Mouse (Mus musculus): ENCODE measurements at regions not wholly inside any gene's neighbourhood (a gene's known extent, or its start where the extent isn't known, plus 50 kb on each side); places are given as distances from the start of the nearest gene placed in this dataset.

- H3K27ac ChIP-seq (ENCODE audit: low read length): no peak overlapping the region
- WGBS: 59% methylated on average over 1 of the region's 1 CpGs
- H3K4me3 ChIP-seq (ENCODE audit: low read depth, low read length): no peak overlapping the region
- H3K4me1 ChIP-seq (ENCODE audit: control insufficient read depth, insufficient read depth, low read length): no peaks in the 10 kb centered on the region
- no peak overlapping the region for H3K4me2 ChIP-seq (replicated peaks; ENCODE audit: low read depth, low read length)
- no peak for ATAC-seq (ENCODE audit: insufficient number of reproducible peaks, insufficient read depth, low FRiP score, low read depth)
- H3K9ac ChIP-seq (replicated peaks; ENCODE audit: low read depth, low read length): no peak overlapping the region
- H3K27me3 ChIP-seq (ENCODE audit: control insufficient read depth, insufficient read depth, low read length): no peaks in the 10 kb centered on the region
- no peaks in the 10 kb centered on the region for H3K9me3 ChIP-seq (ENCODE audit: control insufficient read depth, low read depth, low read length)
- H3K36me3 ChIP-seq (ENCODE audit: control insufficient read depth, insufficient read depth, low read length): no peaks in the 10 kb centered on the region
Measured at GRCm38 (mm10) chr14:72300026-72300425, 191.6 kb downstream of the Gm9195 start.

- Histone ChIP-seq H3K4me3 (ENCODE audit: low read depth, low read length) (no peak overlapping the region), H3K27me3 (ENCODE audit: control insufficient read depth, insufficient read depth, low read length) (no peaks in the 10 kb centered on the region), H3K27ac (ENCODE audit: low read length) (no peak overlapping the region), H3K9ac (replicated peaks; ENCODE audit: low read depth, low read length) (no peak overlapping the region), H3K9me3 (ENCODE audit: control insufficient read depth, low read depth, low read length) (no peaks in the 10 kb centered on the region), H3K36me3 (ENCODE audit: control insufficient read depth, insufficient read depth, low read length) (no peaks in the 10 kb centered on the region), H3K4me1 (ENCODE audit: control insufficient read depth, insufficient read depth, low read length) (no peaks in the 10 kb centered on the region), H3K4me2 (replicated peaks; ENCODE audit: low read depth, low read length) (no peak overlapping the region)
- ATAC-seq (ENCODE audit: insufficient number of reproducible peaks, insufficient read depth, low FRiP score, low read depth): no peak
- 13% methylated on average over 6 of the region's 6 CpGs for WGBS
Measured at GRCm38 (mm10) chr14:72294631-72295030, 197.0 kb downstream of the Gm9195 start.

GRCm38 (mm10) chr14:72293677-72294387 lies 197.8 kb downstream of the Gm9195 start:
- H3K36me3 ChIP-seq (ENCODE audit: control insufficient read depth, insufficient read depth, low read length): no peaks in the 10 kb centered on the region
- H3K4me2 ChIP-seq (replicated peaks; ENCODE audit: low read depth, low read length): no peak overlapping the region
- H3K4me1 ChIP-seq (ENCODE audit: control insufficient read depth, insufficient read depth, low read length): no peaks in the 10 kb centered on the region
- 67% methylated on average over 9 of the region's 9 CpGs for WGBS
- no peaks in the 10 kb centered on the region for H3K27me3 ChIP-seq (ENCODE audit: control insufficient read depth, insufficient read depth, low read length)
- ATAC-seq (ENCODE audit: insufficient number of reproducible peaks, insufficient read depth, low FRiP score, low read depth): peak; percentile 49; the same call in 1 of the 2 replicates
- H3K9me3 ChIP-seq (ENCODE audit: control insufficient read depth, low read depth, low read length): no peaks in the 10 kb centered on the region
- no peak overlapping the region for H3K27ac ChIP-seq (ENCODE audit: low read length)
- no peak overlapping the region for H3K4me3 ChIP-seq (ENCODE audit: low read depth, low read length)
- no peak overlapping the region for H3K9ac ChIP-seq (replicated peaks; ENCODE audit: low read depth, low read length)

GRCm38 (mm10) chr14:72292656-72293299 lies 198.9 kb downstream of the Gm9195 start:
- H3K27ac ChIP-seq (ENCODE audit: low read length): no peak overlapping the region

GRCm38 (mm10) chr14:72277309-72277708 lies 214.3 kb downstream of the Gm9195 start:
- no peak for ATAC-seq (ENCODE audit: insufficient number of reproducible peaks, insufficient read depth, low FRiP score, low read depth)
- Histone ChIP-seq H3K4me3 (ENCODE audit: low read depth, low read length) (no peak overlapping the region), H3K9ac (replicated peaks; ENCODE audit: low read depth, low read length) (no peak overlapping the region), H3K4me1 (ENCODE audit: control insufficient read depth, insufficient read depth, low read length) (no peaks in the 10 kb centered on the region), H3K9me3 (ENCODE audit: control insufficient read depth, low read depth, low read length) (no peaks in the 10 kb centered on the region), H3K27me3 (ENCODE audit: control insufficient read depth, insufficient read depth, low read length) (no peaks in the 10 kb centered on the region), H3K4me2 (replicated peaks; ENCODE audit: low read depth, low read length) (no peak overlapping the region), H3K36me3 (ENCODE audit: control insufficient read depth, insufficient read depth, low read length) (no peaks in the 10 kb centered on the region), H3K27ac (ENCODE audit: low read length) (no peak overlapping the region)
- WGBS: 79% methylated on average over 4 of the region's 4 CpGs

More at GRCm38 (mm10) chr14:72292656-72293299, 198.9 kb downstream of the Gm9195 start:
- WGBS: 80% methylated on average over 7 of the region's 7 CpGs
- H3K36me3 ChIP-seq (ENCODE audit: control insufficient read depth, insufficient read depth, low read length): no peaks in the 10 kb centered on the region
- H3K27me3 ChIP-seq (ENCODE audit: control insufficient read depth, insufficient read depth, low read length): no peaks in the 10 kb centered on the region
- no peaks in the 10 kb centered on the region for H3K4me1 ChIP-seq (ENCODE audit: control insufficient read depth, insufficient read depth, low read length)
- ATAC-seq (ENCODE audit: insufficient number of reproducible peaks, insufficient read depth, low FRiP score, low read depth): no peak
- H3K4me3 ChIP-seq (ENCODE audit: low read depth, low read length): no peak overlapping the region
- no peak overlapping the region for H3K4me2 ChIP-seq (replicated peaks; ENCODE audit: low read depth, low read length)
- no peaks in the 10 kb centered on the region for H3K9me3 ChIP-seq (ENCODE audit: control insufficient read depth, low read depth, low read length)
- H3K9ac ChIP-seq (replicated peaks; ENCODE audit: low read depth, low read length): no peak overlapping the region

GRCm38 (mm10) chr14:72259255-72259654 lies 232.4 kb downstream of the Gm9195 start:
- no peaks in the 10 kb centered on the region for H3K9me3 ChIP-seq (ENCODE audit: control insufficient read depth, low read depth, low read length)
- WGBS: 39% methylated on average over 2 of the region's 2 CpGs
- no peak overlapping the region for H3K4me2 ChIP-seq (replicated peaks; ENCODE audit: low read depth, low read length)
- no peak for ATAC-seq (ENCODE audit: insufficient number of reproducible peaks, insufficient read depth, low FRiP score, low read depth)
- H3K9ac ChIP-seq (replicated peaks; ENCODE audit: low read depth, low read length): no peak overlapping the region
- no peak overlapping the region for H3K4me3 ChIP-seq (ENCODE audit: low read depth, low read length)
- H3K27me3 ChIP-seq (ENCODE audit: control insufficient read depth, insufficient read depth, low read length): no peaks in the 10 kb centered on the region
- H3K36me3 ChIP-seq (ENCODE audit: control insufficient read depth, insufficient read depth, low read length): no peaks in the 10 kb centered on the region
- no peak overlapping the region for H3K27ac ChIP-seq (ENCODE audit: low read length)
- no peaks in the 10 kb centered on the region for H3K4me1 ChIP-seq (ENCODE audit: control insufficient read depth, insufficient read depth, low read length)

GRCm38 (mm10) chr14:72241872-72242271 lies 249.8 kb downstream of the Gm9195 start:
- Histone ChIP-seq H3K4me2 (replicated peaks; ENCODE audit: low read depth, low read length) (no peak overlapping the region), H3K27me3 (ENCODE audit: control insufficient read depth, insufficient read depth, low read length) (no peaks in the 10 kb centered on the region), H3K27ac (ENCODE audit: low read length) (no peak overlapping the region), H3K4me1 (ENCODE audit: control insufficient read depth, insufficient read depth, low read length) (no peaks in the 10 kb centered on the region), H3K9me3 (ENCODE audit: control insufficient read depth, low read depth, low read length) (no peaks in the 10 kb centered on the region), H3K36me3 (ENCODE audit: control insufficient read depth, insufficient read depth, low read length) (no peaks in the 10 kb centered on the region), H3K4me3 (ENCODE audit: low read depth, low read length) (no peak overlapping the region), H3K9ac (replicated peaks; ENCODE audit: low read depth, low read length) (no peak overlapping the region)
- no peak for ATAC-seq (ENCODE audit: insufficient number of reproducible peaks, insufficient read depth, low FRiP score, low read depth)
- WGBS: 79% methylated on average over 4 of the region's 4 CpGs

GRCm38 (mm10) chr14:72240272-72240671 lies 251.4 kb downstream of the Gm9195 start:
- H3K9me3 ChIP-seq (ENCODE audit: control insufficient read depth, low read depth, low read length): no peaks in the 10 kb centered on the region
- H3K4me1 ChIP-seq (ENCODE audit: control insufficient read depth, insufficient read depth, low read length): no peaks in the 10 kb centered on the region
- no peaks in the 10 kb centered on the region for H3K36me3 ChIP-seq (ENCODE audit: control insufficient read depth, insufficient read depth, low read length)
- no peaks in the 10 kb centered on the region for H3K27me3 ChIP-seq (ENCODE audit: control insufficient read depth, insufficient read depth, low read length)
- no peak overlapping the region for H3K27ac ChIP-seq (ENCODE audit: low read length)
- no peak overlapping the region for H3K4me2 ChIP-seq (replicated peaks; ENCODE audit: low read depth, low read length)
- WGBS: 22% methylated on average over 4 of the region's 4 CpGs
- ATAC-seq (ENCODE audit: insufficient number of reproducible peaks, insufficient read depth, low FRiP score, low read depth): no peak
- no peak overlapping the region for H3K4me3 ChIP-seq (ENCODE audit: low read depth, low read length)
- no peak overlapping the region for H3K9ac ChIP-seq (replicated peaks; ENCODE audit: low read depth, low read length)

All from stomach, embryonic 14.5 days (tissue).